Mouse (Mus musculus): ENCODE measurements around the gene Man2c1. TPM values are rescaled to one million over a fixed set of nuclear protein-coding genes. Genes with fewer than 3 reads are reported as not detected.

The Man2c1 gene
- total and polyA plus RNA-seq, 2 experiments, result 28.1 to 122 TPM

GRCm38 (mm10) chr9:57144830-57145229 is 14.3 kb downstream of the Man2c1 start:
- DNase-seq (ENCODE audit: extremely low read depth, low read depth, low spot score), result no peak
- WGBS, result 91% methylated on average over 8 of the region's 8 CpGs
- Histone ChIP-seq H3K4me1 (ENCODE audit: control insufficient read depth, insufficient read depth, low read length) (peaks cover 7% of the 10 kb centered on the region; the same call in 1 of the 2 replicates), H3K27ac (replicated peaks; ENCODE audit: insufficient read depth, low read depth, low read length) (no peak overlapping the region), H3K79me2 (ENCODE audit: control insufficient read depth, insufficient read depth, low read length) (no peaks in the 10 kb centered on the region), H3K27me3 (ENCODE audit: control insufficient read depth, insufficient read depth, low read length) (no peaks in the 10 kb centered on the region), H3K36me3 (ENCODE audit: control insufficient read depth, insufficient read depth, low read length) (no peaks in the 10 kb centered on the region; the same call in 1 of the 2 replicates), H3K4me3 (ENCODE audit: insufficient read depth, low read depth, low read length) (no peak overlapping the region), H3K9ac (ENCODE audit: low read depth, low read length) (no peak overlapping the region)
- TF ChIP-seq CTCF (IDR thresholded peaks at IDR 0.05; ENCODE audit: low read depth, low read length), result no peak
- TF ChIP-seq POLR2A (IDR thresholded peaks at IDR 0.05; ENCODE audit: extremely low read depth, insufficient read depth, low read length), result no peak

GRCm38 (mm10) chr9:57146451-57147066 is 16.1 kb downstream of the Man2c1 start:
- TF ChIP-seq POLR2A (IDR thresholded peaks at IDR 0.05; ENCODE audit: extremely low read depth, insufficient read depth, low read length), result no peak
- TF ChIP-seq CTCF (IDR thresholded peaks at IDR 0.05; ENCODE audit: low read depth, low read length), result no peak
- Histone ChIP-seq H3K79me2 (ENCODE audit: control insufficient read depth, insufficient read depth, low read length) (no peaks in the 10 kb centered on the region), H3K27me3 (ENCODE audit: control insufficient read depth, insufficient read depth, low read length) (no peaks in the 10 kb centered on the region), H3K9ac (ENCODE audit: low read depth, low read length) (no peak overlapping the region), H3K36me3 (ENCODE audit: control insufficient read depth, insufficient read depth, low read length) (no peaks in the 10 kb centered on the region; the same call in 1 of the 2 replicates), H3K27ac (replicated peaks; ENCODE audit: insufficient read depth, low read depth, low read length) (no peak overlapping the region), H3K4me3 (ENCODE audit: insufficient read depth, low read depth, low read length) (no peak overlapping the region), H3K4me1 (ENCODE audit: control insufficient read depth, insufficient read depth, low read length) (peaks cover 7% of the 10 kb centered on the region; the same call in 1 of the 2 replicates)
- WGBS, result 92% methylated on average over 17 of the region's 17 CpGs
- no peak for DNase-seq (ENCODE audit: extremely low read depth, low read depth, low spot score)

GRCm38 (mm10) chr9:57147205-57148143 is 17.0 kb downstream of the Man2c1 start:
- peak; percentile 23 for DNase-seq (ENCODE audit: extremely low read depth, low read depth, low spot score)
- Histone ChIP-seq H3K9ac (ENCODE audit: low read depth, low read length) (peak overlapping the region; percentile 74), H3K79me2 (ENCODE audit: control insufficient read depth, insufficient read depth, low read length) (no peaks in the 10 kb centered on the region), H3K4me1 (ENCODE audit: control insufficient read depth, insufficient read depth, low read length) (peaks cover 7% of the 10 kb centered on the region; the same call in 1 of the 2 replicates), H3K4me3 (ENCODE audit: insufficient read depth, low read depth, low read length) (peak overlapping the region; percentile 58), H3K36me3 (ENCODE audit: control insufficient read depth, insufficient read depth, low read length) (no peaks in the 10 kb centered on the region), H3K27ac (replicated peaks; ENCODE audit: insufficient read depth, low read depth, low read length) (peak overlapping the region; percentile 84), H3K27me3 (ENCODE audit: control insufficient read depth, insufficient read depth, low read length) (no peaks in the 10 kb centered on the region)
- TF ChIP-seq CTCF (IDR thresholded peaks at IDR 0.05; ENCODE audit: low read depth, low read length), result no peak
- TF ChIP-seq POLR2A (IDR thresholded peaks at IDR 0.05; ENCODE audit: extremely low read depth, insufficient read depth, low read length), result no peak
- WGBS, result 7% methylated on average over 19 of the region's 19 CpGs

GRCm38 (mm10) chr9:57148144-57148878 is 17.8 kb downstream of the Man2c1 start, which contains the start of gene Neil1:
Gene Neil1, minus strand, starts transcription at chr9:57148305.
- Histone ChIP-seq H3K36me3 (ENCODE audit: control insufficient read depth, insufficient read depth, low read length) (no peaks in the 10 kb centered on the region), H3K79me2 (ENCODE audit: control insufficient read depth, insufficient read depth, low read length) (no peaks in the 10 kb centered on the region), H3K27ac (replicated peaks; ENCODE audit: insufficient read depth, low read depth, low read length) (peak within 1 kb of the TSS; percentile 84), H3K9ac (ENCODE audit: low read depth, low read length) (peak within 1 kb of the TSS; percentile 75), H3K4me3 (ENCODE audit: insufficient read depth, low read depth, low read length) (peak within 1 kb of the TSS; percentile 58), H3K4me1 (ENCODE audit: control insufficient read depth, insufficient read depth, low read length) (peaks cover 7% of the 10 kb centered on the region; the same call in 1 of the 2 replicates), H3K27me3 (ENCODE audit: control insufficient read depth, insufficient read depth, low read length) (no peaks in the 10 kb centered on the region)
- 1% methylated on average over 27 of the region's 27 CpGs for WGBS
- peak; percentile 95 for DNase-seq (ENCODE audit: extremely low read depth, low read depth, low spot score)
- TF ChIP-seq POLR2A (IDR thresholded peaks at IDR 0.05; ENCODE audit: extremely low read depth, insufficient read depth, low read length) (peak; percentile 77), CTCF (IDR thresholded peaks at IDR 0.05; ENCODE audit: low read depth, low read length) (no peak)

DNA sequence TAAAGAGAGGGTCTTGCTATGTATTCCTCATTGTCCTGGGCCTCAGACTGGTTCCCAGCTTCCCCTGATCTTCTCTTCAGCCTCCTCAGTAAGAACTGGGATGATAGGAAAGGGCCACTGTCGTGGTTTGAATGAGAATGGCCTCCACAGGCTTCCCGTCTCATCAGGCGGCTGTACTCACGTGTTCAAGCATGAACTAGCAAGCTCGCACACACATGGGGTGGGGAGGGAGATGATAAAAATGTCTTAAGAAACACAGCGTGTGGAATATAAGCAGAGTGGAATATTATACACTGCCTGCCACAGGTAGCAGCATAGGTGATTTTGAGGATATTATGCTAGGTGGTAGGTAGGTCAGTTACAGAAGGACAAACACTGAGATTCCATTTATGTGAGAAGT is 18.5 kb downstream of the Man2c1 start:
- DNase-seq (ENCODE audit: extremely low read depth, low read depth, low spot score), result peak; percentile 16
- peak overlapping the region; percentile 58; the same call in 1 of the 2 replicates for H3K4me3 ChIP-seq (ENCODE audit: insufficient read depth, low read depth, low read length)
- no peak overlapping the region for H3K9ac ChIP-seq (ENCODE audit: low read depth, low read length)
- WGBS, result 82% methylated on average over 6 of the region's 6 CpGs
- H3K4me1 ChIP-seq (ENCODE audit: control insufficient read depth, insufficient read depth, low read length), result peaks cover 7% of the 10 kb centered on the region; the same call in 1 of the 2 replicates
- peak overlapping the region; percentile 84; the same call in 1 of the 2 replicates for H3K27ac ChIP-seq (replicated peaks; ENCODE audit: insufficient read depth, low read depth, low read length)
- no peaks in the 10 kb centered on the region for H3K36me3 ChIP-seq (ENCODE audit: control insufficient read depth, insufficient read depth, low read length)
- no peaks in the 10 kb centered on the region for H3K79me2 ChIP-seq (ENCODE audit: control insufficient read depth, insufficient read depth, low read length)
- TF ChIP-seq POLR2A (IDR thresholded peaks at IDR 0.05; ENCODE audit: extremely low read depth, insufficient read depth, low read length) (no peak), CTCF (IDR thresholded peaks at IDR 0.05; ENCODE audit: low read depth, low read length) (no peak)
- H3K27me3 ChIP-seq (ENCODE audit: control insufficient read depth, insufficient read depth, low read length), result no peaks in the 10 kb centered on the region

Data from liver, adult 2 months (tissue).